Mouse (Mus musculus) regulatory T cell (primary cell): ENCODE measurements around the gene Pmf1.

Experiments
- in situ Hi-C: fragments of 300-600 bp; cut with MboI, MseI; formaldehyde crosslinking; loops from one replicate; pipeline ENCODE4 v1.15.1; 2025; ENCODE audit warnings: high pct_unique_total_duplicates

Gene Pmf1

GRCm38 (mm10) chr3:88409741-88410644 is at the start of gene Pmf1:
Pmf1 (minus strand) TSS chr3:88410331.
- in situ Hi-C loops: loop anchor here (5.0 kb wide), 2 partner anchors 62 to 112 kb away; no protein-coding TSS in a partner anchor

GRCm38 (mm10) chr3:88458778-88459219 is 48.7 kb upstream of the Pmf1 start:
- in situ Hi-C loops: no loop called here

GRCm38 (mm10) chr3:88456746-88457532 is 46.8 kb upstream of the Pmf1 start:
- in situ Hi-C loops: no loop called here

GRCm38 (mm10) chr3:88456313-88456712 is 46.2 kb upstream of the Pmf1 start:
- in situ Hi-C loops: no loop called here

- in situ Hi-C loops: no loop called here
These were observed 45.6 kb upstream of the Pmf1 start for GRCm38 (mm10) chr3:88455588-88456264.

- in situ Hi-C loops: no loop called here
These were observed 44.8 kb upstream of the Pmf1 start for GRCm38 (mm10) chr3:88454762-88455587.

GRCm38 (mm10) chr3:88453986-88454385 is 43.9 kb upstream of the Pmf1 start:
- in situ Hi-C loops: no loop called here

- in situ Hi-C loops: no loop called here
These were observed 43.2 kb upstream of the Pmf1 start for GRCm38 (mm10) chr3:88453369-88453768.

GRCm38 (mm10) chr3:88452716-88453115 is 42.6 kb upstream of the Pmf1 start:
- in situ Hi-C loops: no loop called here

GRCm38 (mm10) chr3:88452246-88452645 is 42.1 kb upstream of the Pmf1 start:
- in situ Hi-C loops: no loop called here

- in situ Hi-C loops: no loop called here
These were observed 40.4 kb upstream of the Pmf1 start for GRCm38 (mm10) chr3:88450379-88451131.

- in situ Hi-C loops: no loop called here
These were observed 39.4 kb upstream of the Pmf1 start for GRCm38 (mm10) chr3:88449395-88450023.

- in situ Hi-C loops: no loop called here
These were observed 38.3 kb upstream of the Pmf1 start for GRCm38 (mm10) chr3:88448443-88448842.

- in situ Hi-C loops: no loop called here
These were observed 37.6 kb upstream of the Pmf1 start for GRCm38 (mm10) chr3:88447676-88448183.

GRCm38 (mm10) chr3:88446471-88447123 is 36.5 kb upstream of the Pmf1 start:
- in situ Hi-C loops: no loop called here

- in situ Hi-C loops: no loop called here
These were observed 32.8 kb upstream of the Pmf1 start for GRCm38 (mm10) chr3:88442888-88443287.

GRCm38 (mm10) chr3:88442488-88442887 is 32.4 kb upstream of the Pmf1 start:
- in situ Hi-C loops: no loop called here

- in situ Hi-C loops: no loop called here
These were observed 30.6 kb upstream of the Pmf1 start for GRCm38 (mm10) chr3:88440500-88441381.
